Mouse (Mus musculus) naive thymus-derived CD4-positive, alpha-beta T cell, adult 5 months (primary cell): ENCODE results near the gene Slc39a2. TPM values are rescaled to one million over a fixed set of nuclear protein-coding genes. Genes with fewer than 3 reads are reported as not detected.

Experiments
- polyA plus RNA-seq: library from polyadenylated mRNA; unstranded; fragments of 100-300 nt; shearing (Covaris generic); gene quantifications from one replicate; pipeline ENCODE4 v1.2.1, GENCODE M21; 2017

The Slc39a2 gene
- polyA plus RNA-seq = 0.29 TPM

GRCm38 (mm10) chr14:51892191-51892939 lies at the start of gene Slc39a2:
Gene Slc39a2, plus strand, starts transcription at chr14:51892889.

GRCm38 (mm10) chr14:51853399-51853798 lies 39.3 kb upstream of the Slc39a2 start, which contains the start of gene Ear6:
Gene Ear6, plus strand, starts transcription at chr14:51853699.

GRCm38 (mm10) chr14:51884598-51885331 lies 7.9 kb upstream of the Slc39a2 start, which contains the start of gene Mettl17:
Gene Mettl17, plus strand, starts transcription at chr14:51884842.

DNA sequence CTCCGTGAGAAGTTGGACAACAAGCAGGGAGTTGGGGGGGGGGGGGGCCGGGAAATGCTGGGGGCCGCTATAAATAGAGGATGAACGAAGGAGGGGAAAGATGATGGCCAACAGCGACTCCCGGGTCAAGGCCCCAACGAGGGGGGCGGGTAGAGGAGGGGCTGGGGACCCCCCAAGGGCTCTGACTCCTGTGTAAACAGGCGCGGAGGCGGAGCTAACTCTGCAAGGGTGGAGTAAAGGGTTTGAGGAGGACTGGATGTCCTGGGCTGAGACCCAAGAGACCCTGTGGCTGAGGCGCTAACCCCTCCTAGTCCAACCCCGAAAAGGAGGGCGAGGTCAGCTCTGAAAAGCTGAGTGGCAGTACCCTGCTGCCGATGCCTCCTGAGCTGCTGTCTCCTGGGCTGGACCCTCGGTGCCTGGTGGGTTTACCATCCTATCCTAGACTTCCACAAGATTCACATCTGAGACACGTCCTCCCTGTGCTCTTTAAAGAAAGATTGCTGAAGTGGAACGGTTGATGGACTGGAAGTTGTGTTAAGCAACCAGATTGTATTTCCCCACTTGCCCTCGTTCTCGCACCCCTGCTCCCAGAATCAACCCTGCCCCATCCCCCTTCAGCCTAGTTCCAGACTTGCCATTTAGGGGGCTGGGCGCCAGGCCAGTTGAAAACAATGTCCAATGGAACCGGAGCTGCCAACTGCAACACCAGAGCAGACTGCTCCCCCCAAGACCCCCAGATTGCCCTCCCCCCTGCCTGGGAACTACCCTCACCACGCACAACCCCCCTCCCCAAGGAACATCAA lies 21.5 kb downstream of the Slc39a2 start, which contains the start of gene Ndrg2:
Gene Ndrg2 (minus strand): TSS at position 199 of the 803 bp plus-strand sequence.

DNA sequence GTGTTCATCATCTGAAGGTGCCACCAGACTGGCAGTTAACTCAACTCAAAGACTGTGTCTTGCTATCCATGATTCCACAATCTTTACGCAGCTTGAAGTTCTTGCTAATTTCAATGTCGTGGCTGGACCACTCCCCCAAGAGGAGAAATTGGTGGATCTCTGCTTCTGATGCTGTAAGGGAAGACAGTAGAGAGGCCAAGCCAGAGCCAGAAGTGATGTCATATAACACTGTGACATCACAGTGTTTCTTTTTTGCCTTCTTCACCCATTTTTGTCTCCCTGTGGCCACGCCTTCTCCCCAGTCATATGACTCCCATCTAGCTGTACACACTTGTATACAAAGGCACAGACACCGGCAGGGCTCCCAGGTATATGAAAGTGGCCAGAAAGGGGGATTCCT lies 25.4 kb downstream of the Slc39a2 start, which contains the start of gene Tppp2:
Gene Tppp2 (plus strand): TSS at position 301 of the 400 bp plus-strand sequence.

DNA sequence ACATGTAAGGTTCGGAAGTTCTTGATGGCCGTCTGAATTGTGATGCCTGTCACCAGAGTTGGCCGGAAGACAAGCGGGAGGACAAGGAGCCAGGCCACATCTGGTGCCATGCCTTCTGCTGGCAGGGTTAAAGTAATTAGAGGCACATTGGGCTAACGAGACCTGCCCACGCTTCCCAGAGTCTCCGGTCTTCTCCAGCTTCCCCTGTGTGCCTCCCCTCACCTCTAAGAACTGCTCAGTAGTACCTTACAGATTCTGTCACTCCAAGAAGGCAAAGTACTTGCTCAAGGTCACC lies 29.8 kb downstream of the Slc39a2 start, which contains the start of gene Rnase13:
Gene Rnase13 (minus strand): TSS at position 203 of the 295 bp plus-strand sequence.

Other genes with a start within 250 kb of the Slc39a2 start
- not detected for gene Gm17079, start 197.4 kb upstream of the Slc39a2 start, polyA plus RNA-seq
- gene Gm5800, start 175.7 kb upstream of the Slc39a2 start, polyA plus RNA-seq = not detected
- gene Ang4, start 119.3 kb upstream of the Slc39a2 start, polyA plus RNA-seq = not detected
- not detected for gene AY358078, start 92.8 kb upstream of the Slc39a2 start, polyA plus RNA-seq
- gene Ear6, start 39.2 kb upstream of the Slc39a2 start, polyA plus RNA-seq = not detected
- gene Mettl17, start 8.0 kb upstream of the Slc39a2 start, polyA plus RNA-seq = 50.9 TPM
- 29.5 TPM for gene Ndrg2, start 21.3 kb downstream of the Slc39a2 start, polyA plus RNA-seq
- not detected for gene Tppp2, start 25.5 kb downstream of the Slc39a2 start, polyA plus RNA-seq
- gene Rnase13, start 29.9 kb downstream of the Slc39a2 start, polyA plus RNA-seq = not detected
- gene Arhgef40, start 91.8 kb downstream of the Slc39a2 start, polyA plus RNA-seq = 0.21 TPM
- not detected for gene Tmem253, start 122.8 kb downstream of the Slc39a2 start, polyA plus RNA-seq
- 16.4 TPM for gene Zfp219, start 127.8 kb downstream of the Slc39a2 start, polyA plus RNA-seq
- not detected for gene Olfr221, start 149.6 kb downstream of the Slc39a2 start, polyA plus RNA-seq
- 468 TPM for gene Hnrnpc, start 211.1 kb downstream of the Slc39a2 start, polyA plus RNA-seq
- 5.3 TPM for gene Rpgrip1, start 217.8 kb downstream of the Slc39a2 start, polyA plus RNA-seq